Comparison of ENCODE assay signal across 8 mouse cellular contexts in genomic region chr2:62645475-62645874, GRCm38 (mm10). TPM values are rescaled to one million over a fixed set of nuclear protein-coding genes. Genes with fewer than 3 reads are reported as not detected.
DNase-seq lines count a peak whose midpoint lies in the region; TF ChIP-seq lines count a peak whose summit lies in the region.

No protein-coding gene starts in this region.

- H3K27ac ChIP-seq in heart, adult 2 months, result peak overlapping the region; percentile 92
- peak overlapping the region; percentile 65 for H3K27ac ChIP-seq in kidney, adult 2 months (ENCODE audit: insufficient read depth, low read depth, low read length)

- intact Hi-C loops in heart, adult 2 months (cut with DNase I), result no loop called here

- peaks cover 5% of the 10 kb centered on the region for H3K4me1 ChIP-seq in heart, adult 2 months (ENCODE audit: control insufficient read depth, insufficient read depth, low read length)
- no peaks in the 10 kb centered on the region for H3K4me1 ChIP-seq in kidney, adult 2 months (ENCODE audit: control insufficient read depth, insufficient read depth, low read length)

- DNase-seq in B cell, adult 2 months, result peak; percentile 16 to 34
- DNase-seq in adrenal gland, postnatal 36 days, result peak; percentile 8 to 31
- DNase-seq in heart, adult 2 months, result peak; percentile 42 to 52
- DNase-seq in kidney, adult 2 months, result peak; percentile 19
- peak; percentile 16 for DNase-seq in lung, postnatal 14 days
- DNase-seq in spleen, postnatal 10 days (ENCODE audit: low spot score in 2 of 2), result peak; percentile 41 to 47
- no peak for DNase-seq in frontal cortex, postnatal 14 days (ENCODE audit: low spot score in 2 of 2)
- no peak for DNase-seq in cerebellum, adult 18-20 months

- H3K9ac ChIP-seq in heart, adult 2 months (ENCODE audit: low read depth, low read length), result peak overlapping the region; percentile 82

- TF ChIP-seq POLR2A in heart, adult 2 months (IDR thresholded peaks at IDR 0.05; ENCODE audit: insufficient read depth, low read depth, low read length), result no peak
- TF ChIP-seq POLR2A in kidney, adult 2 months (IDR thresholded peaks at IDR 0.05; ENCODE audit: low read depth, low read length), result no peak

- TF ChIP-seq EP300 in heart, adult 2 months (IDR thresholded peaks at IDR 0.05; ENCODE audit: insufficient read depth, low read depth, low read length), result no peak

- peak overlapping the region; percentile 74 for H3K4me3 ChIP-seq in heart, adult 2 months
- peak overlapping the region; percentile 67 for H3K4me3 ChIP-seq in kidney, adult 2 months (ENCODE audit: insufficient read depth, low read depth, low read length)

- peaks cover 1% of the 10 kb centered on the region; the same call in 1 of the 2 replicates for H3K79me2 ChIP-seq in heart, adult 2 months (replicated peaks; ENCODE audit: control insufficient read depth, insufficient read depth, low read length)

- no peak for TF ChIP-seq CTCF in heart, adult 2 months (IDR thresholded peaks at IDR 0.05)
- no peak for TF ChIP-seq CTCF in kidney, adult 2 months (conservative IDR thresholded peaks at IDR 0.05; ENCODE audit: insufficient read depth, insufficient read length, low read depth, low read length)

- peaks cover 7% of the 10 kb centered on the region for H3K36me3 ChIP-seq in heart, adult 2 months (ENCODE audit: control insufficient read depth, insufficient read depth, low read length)
- H3K36me3 ChIP-seq in kidney, adult 2 months (ENCODE audit: control insufficient read depth, insufficient read depth, low read length), result no peaks in the 10 kb centered on the region

- 22% methylated on average over 12 of the region's 12 CpGs for WGBS in heart, adult 2 months
- WGBS in kidney, adult 2 months, result 23% methylated on average over 12 of the region's 12 CpGs

- H3K27me3 ChIP-seq in heart, adult 2 months (ENCODE audit: control insufficient read depth, insufficient read depth, low read length), result no peaks in the 10 kb centered on the region
- no peaks in the 10 kb centered on the region for H3K27me3 ChIP-seq in kidney, adult 2 months (replicated peaks; ENCODE audit: control insufficient read depth, insufficient read depth, low read length)

RNA-seq across cellular contexts. Expression of gene Ifih1, which starts 0.6 kb away (rescaled TPM):
- 10 to 100 TPM in 1 of 2 experiments, 1 to 10 TPM in 1; 9.6 to 21.9 TPM for total RNA-seq in adrenal gland, postnatal 36 days (2021)
- total RNA-seq in heart, adult 2 months (2021), result 1 to 10 TPM; 5.8 to 8.0 TPM
- polyA plus RNA-seq in heart, adult 2 months (2012; rRNA removed), result 2.5 and 2.9 TPM in 2 replicates
- 4.4 and 5.0 TPM in 2 replicates for polyA plus RNA-seq in kidney, adult 2 months (2012; rRNA removed)

RNA-seq across cellular contexts. Expression of gene Gca, which starts 18.6 kb away (rescaled TPM):
- total RNA-seq in adrenal gland, postnatal 36 days (2021), result 1 to 10 TPM; 2.0 to 5.8 TPM
- 10 to 100 TPM; 22.8 to 26.2 TPM for total RNA-seq in heart, adult 2 months (2021)
- polyA plus RNA-seq in heart, adult 2 months (2012; rRNA removed), result 12.9 and 17.8 TPM in 2 replicates
- 14.9 and 20.1 TPM in 2 replicates for polyA plus RNA-seq in kidney, adult 2 months (2012; rRNA removed)

Comparison
In these comparisons a context has a peak if more than half of its experiments do, and no peak if none do; other contexts are left out.
1. DNase-seq: peak in B cell, adult 2 months (2 of 2), adrenal gland, postnatal 36 days (2 of 2), heart, adult 2 months (2 of 2), kidney, adult 2 months (single experiment), lung, postnatal 14 days (single experiment) and spleen, postnatal 10 days (2 of 2); none in frontal cortex, postnatal 14 days (0 of 2) and cerebellum, adult 18-20 months (0 of 2).